Mouse (Mus musculus): ENCODE data around the gene Prss23. TPM values are rescaled to one million over a fixed set of nuclear protein-coding genes. Genes with fewer than 3 reads are reported as not detected.

Gene Prss23
- not detected for polyA plus RNA-seq (2017; shearing (Covaris generic))

GRCm38 (mm10) chr7:89526731-89527429 lies at the start of gene Prss23:
Gene Prss23 (minus strand): TSS chr7:89527187.

Other genes with a start within 250 kb of the Prss23 start
- gene Tmem135, start 123.0 kb downstream of the Prss23 start, polyA plus RNA-seq (2017; shearing (Covaris generic)): 40.8 TPM
- gene Fzd4, start 122.8 kb downstream of the Prss23 start, polyA plus RNA-seq (2017; shearing (Covaris generic)): not detected
- 0.11 TPM for gene Me3, start 105.2 kb upstream of the Prss23 start, polyA plus RNA-seq (2017; shearing (Covaris generic))

All from inflammation-experienced regulatory T-cells, adult 16 weeks (primary cell).